Mouse (Mus musculus) B cell, adult 2 months (primary cell): Measurements from ENCODE around the gene Cdkal1.

Experiments
- DNase-seq, 2 experiments: peaks; one replicate each; pipeline ENCODE4 v3.0.0; 2022

Cdkal1 gene

DNA sequence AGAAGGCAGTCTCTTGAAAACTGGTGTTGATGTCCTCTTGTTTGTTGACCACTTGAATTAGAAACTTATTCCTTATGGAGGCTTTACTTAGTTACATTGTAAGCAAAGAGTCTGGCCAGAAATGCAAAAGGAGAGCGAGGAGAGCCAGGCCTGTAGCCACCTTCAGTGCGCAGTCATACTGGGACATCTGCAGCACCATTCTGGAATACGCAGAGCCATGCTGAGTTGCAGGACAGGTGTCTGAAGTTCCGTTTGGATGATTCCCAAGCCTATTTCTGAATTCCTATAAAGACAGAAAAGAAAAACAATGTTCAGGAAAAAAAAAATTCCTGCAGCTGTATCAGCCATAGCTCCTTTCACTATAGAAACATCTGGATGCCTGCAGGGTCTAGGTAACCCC lies 529.5 kb downstream of the Cdkal1 start:
- DNase-seq = no peak

DNA sequence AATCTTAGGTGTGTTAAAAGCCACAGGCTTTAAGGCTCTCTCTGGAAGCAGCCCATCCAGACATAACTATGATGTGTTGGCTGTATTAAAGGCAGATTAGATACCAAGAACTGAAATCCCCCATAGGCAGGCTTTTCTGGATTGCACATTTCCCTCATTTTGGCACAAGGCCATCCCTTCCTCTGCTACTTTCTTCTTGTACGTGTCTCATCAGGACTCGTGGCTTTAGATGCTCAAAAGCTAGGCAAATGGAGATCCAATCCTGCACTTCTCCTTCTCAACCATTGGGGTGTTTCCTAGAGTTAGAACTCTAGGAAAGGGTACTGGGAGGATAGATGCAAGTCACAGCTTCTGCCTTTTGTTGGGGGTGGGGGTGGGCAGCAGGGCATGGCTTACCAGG lies 535.1 kb downstream of the Cdkal1 start:
- no peak for DNase-seq

DNA sequence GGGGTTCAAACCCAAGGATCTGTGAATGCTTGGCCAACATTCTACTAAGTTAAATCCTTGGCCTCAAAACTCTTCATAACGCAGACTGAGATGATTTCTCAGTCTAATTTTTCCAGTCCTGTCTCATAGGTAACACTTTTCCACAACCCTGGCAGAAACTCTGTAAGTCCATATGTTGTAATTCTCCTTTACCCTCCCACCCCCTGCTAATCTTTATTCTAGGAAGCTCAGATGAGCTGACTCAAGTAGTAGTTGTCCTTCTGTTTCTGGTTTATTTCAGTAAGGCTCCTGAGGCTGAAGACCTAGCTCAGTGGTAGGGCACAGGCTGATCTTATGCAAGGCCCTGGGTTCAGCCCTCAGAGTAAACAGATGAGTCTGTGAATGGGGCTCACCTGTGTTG lies 537.8 kb downstream of the Cdkal1 start:
- no peak for DNase-seq

GRCm38 (mm10) chr13:29316271-29316670 lies 539.2 kb downstream of the Cdkal1 start:
- no peak for DNase-seq

DNA sequence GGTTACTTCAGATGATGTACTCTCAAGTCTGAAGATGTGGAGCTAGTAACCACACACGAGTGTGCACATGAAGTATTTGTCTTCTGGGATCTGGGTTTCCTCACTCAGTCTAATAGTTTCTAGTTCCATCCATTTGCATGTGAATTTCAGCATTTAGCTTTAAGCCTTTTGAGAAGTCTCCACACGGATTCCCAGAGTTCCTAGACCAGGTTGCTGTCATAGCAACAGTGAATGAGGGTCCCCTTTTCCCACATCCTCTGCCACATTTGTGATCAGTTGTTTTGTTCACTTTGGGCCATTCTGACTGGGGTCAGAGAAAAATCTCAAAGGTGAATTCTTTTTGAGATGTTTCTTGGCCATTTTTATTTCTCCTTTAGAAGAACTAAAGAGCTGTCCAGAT lies 543.4 kb downstream of the Cdkal1 start:
- no peak for DNase-seq

- no peak for DNase-seq
Measured at GRCm38 (mm10) chr13:29307420-29307819, 548.1 kb downstream of the Cdkal1 start.

- no peak for DNase-seq
Measured at GRCm38 (mm10) chr13:29292608-29293240, 562.8 kb downstream of the Cdkal1 start.

- no peak for DNase-seq
Measured at GRCm38 (mm10) chr13:29290569-29290968, 564.9 kb downstream of the Cdkal1 start.

- no peak for DNase-seq
Measured at GRCm38 (mm10) chr13:29285058-29285457, 570.4 kb downstream of the Cdkal1 start.

DNA sequence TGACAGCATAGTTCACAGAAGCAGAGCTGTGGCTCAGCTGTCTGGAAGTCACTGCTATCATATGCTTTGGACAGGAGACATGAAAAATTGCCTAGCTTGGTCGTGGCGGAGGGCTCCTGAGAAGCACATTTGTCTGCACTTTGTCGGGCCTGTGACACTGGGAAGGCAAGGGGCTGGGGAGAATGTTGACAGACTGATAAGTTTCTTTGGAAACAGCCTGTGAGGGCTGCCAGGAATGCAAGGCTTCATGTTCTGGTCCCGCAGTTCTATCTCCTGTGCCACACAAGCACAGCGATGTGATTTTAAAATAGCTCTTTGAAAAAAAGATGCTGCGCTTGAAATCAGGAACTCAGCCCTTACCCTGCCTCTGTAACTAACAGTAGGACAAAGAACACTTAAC lies 573.9 kb downstream of the Cdkal1 start:
- no peak for DNase-seq

GRCm38 (mm10) chr13:29278156-29278555 lies 577.3 kb downstream of the Cdkal1 start:
- DNase-seq = no peak

- DNase-seq = no peak
Measured at GRCm38 (mm10) chr13:29274296-29274695, 581.2 kb downstream of the Cdkal1 start.

- DNase-seq = no peak
Measured at GRCm38 (mm10) chr13:29273693-29274221, 581.7 kb downstream of the Cdkal1 start.

GRCm38 (mm10) chr13:29271451-29271850 lies 584.0 kb downstream of the Cdkal1 start:
- no peak for DNase-seq

DNA sequence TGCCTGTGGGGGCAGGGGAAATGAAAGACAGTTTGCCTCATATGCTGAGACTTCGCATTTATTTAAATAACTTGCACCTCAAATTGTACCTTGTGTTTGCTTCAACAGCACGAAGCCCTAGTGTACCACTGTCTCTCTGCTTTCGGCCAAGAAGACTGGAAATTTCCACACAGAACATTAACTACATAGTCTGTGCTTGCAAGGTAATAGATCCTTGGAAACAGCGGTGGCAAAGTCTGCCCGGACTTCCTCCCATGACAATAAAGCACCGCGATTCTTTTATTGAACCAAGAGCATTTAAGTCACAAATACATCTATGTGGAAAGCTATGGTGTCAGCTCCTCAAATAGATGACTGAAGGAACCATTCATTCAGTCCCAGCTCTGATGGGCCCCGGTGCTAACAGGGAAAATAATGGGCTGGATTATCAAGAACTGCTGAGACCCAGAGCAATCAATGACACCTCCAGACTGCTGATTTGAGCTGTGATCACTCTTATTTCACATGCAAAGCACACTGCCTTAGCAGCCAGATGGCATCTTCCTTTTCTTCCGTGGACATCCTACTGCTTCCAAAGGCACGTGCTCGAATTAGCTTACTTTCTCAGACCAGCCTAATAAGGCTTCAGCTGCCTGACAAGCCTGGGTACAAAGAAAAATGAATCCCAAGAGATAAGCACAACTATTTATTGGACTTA lies 591.3 kb downstream of the Cdkal1 start:
- no peak for DNase-seq

- DNase-seq = no peak
Measured at GRCm38 (mm10) chr13:29262164-29262563, 593.3 kb downstream of the Cdkal1 start.

DNA sequence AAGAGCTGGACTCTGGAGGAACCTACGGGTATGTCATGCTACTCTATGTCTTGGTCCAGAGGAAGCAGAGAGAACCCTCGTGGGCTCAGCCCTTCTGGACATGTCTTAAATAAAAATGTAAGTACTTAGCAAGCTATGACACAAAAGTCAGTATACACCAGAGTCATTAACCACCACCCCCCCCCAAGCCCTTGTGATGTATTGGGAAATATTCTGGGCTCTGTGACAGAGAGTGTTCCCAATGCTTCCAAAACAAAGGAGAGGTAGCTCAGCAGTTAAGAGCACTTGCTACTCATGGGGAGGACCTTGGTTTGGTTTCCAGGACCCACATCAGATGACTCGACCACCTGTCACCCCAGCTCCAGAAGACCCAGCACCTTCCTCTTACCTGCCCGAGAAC lies 606.9 kb downstream of the Cdkal1 start:
- DNase-seq = no peak

GRCm38 (mm10) chr13:29247800-29248199 lies 607.7 kb downstream of the Cdkal1 start:
- DNase-seq = no peak

GRCm38 (mm10) chr13:29235065-29235464 lies 620.4 kb downstream of the Cdkal1 start:
- DNase-seq = no peak

- no peak for DNase-seq
Measured at GRCm38 (mm10) chr13:29234442-29234841, 621.0 kb downstream of the Cdkal1 start.

DNA sequence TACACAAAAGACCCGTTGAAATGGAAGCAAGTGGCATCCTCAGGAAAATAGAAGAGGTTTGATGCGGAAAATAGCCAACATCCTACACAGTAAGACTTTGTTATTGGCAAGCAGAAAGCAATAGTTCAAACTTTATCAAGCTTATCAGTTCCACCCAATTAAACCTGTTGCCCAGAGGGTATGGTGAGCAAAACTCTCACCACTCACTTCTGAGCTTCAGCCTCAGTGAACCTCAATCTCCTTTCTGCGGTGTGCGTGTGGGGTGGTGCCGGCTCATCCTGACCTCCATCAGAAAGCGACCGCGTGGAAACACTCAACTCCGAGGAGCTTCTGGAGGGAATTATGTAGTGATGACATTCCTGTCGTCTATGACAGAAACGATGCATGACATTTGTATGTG lies 621.5 kb downstream of the Cdkal1 start:
- no peak for DNase-seq

DNA sequence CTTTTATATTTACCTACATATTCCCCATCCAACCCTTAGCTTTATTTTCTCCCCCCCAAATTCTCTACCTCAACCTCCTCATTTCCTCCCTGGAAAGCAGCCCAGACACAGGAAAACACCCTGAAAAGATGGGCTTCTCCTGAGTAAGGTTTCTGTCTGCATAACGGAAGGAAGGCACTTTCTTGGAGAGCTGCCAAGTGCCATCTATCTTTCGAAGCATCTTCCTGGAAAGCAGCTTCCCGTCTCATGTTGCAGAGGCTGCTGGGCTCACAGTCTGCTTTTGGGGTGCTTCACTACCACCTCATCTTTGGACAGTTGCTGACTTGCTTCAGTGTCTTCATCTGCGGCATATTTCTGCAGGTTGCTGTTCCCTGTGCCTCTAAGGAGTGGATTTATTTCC lies 622.8 kb downstream of the Cdkal1 start:
- no peak for DNase-seq

DNA sequence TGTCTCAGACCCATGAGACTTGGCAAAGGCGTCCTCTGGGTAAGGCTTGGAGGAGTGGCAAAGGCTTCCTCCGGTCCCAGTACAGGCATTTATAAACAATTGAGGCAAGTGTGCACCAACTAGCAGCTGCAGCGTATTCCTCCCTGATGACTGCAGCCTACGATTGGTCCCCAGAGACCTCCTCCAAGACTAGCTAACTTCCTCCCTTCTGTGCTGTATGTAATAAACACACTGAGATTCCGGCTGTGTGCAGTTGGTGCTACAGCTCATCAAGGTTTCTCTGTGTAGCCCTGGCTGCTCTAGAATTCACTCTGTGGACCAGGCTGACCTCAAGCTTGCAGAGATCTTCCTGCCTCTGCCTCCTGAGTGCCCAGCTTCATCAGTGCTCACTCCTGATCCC lies 630.7 kb downstream of the Cdkal1 start:
- no peak for DNase-seq

- DNase-seq = no peak
Measured at GRCm38 (mm10) chr13:29222261-29222838, 633.1 kb downstream of the Cdkal1 start.
